Mouse (Mus musculus) neural tube, embryonic 11.5 days (tissue): ENCODE results near the gene S1pr5. TPM values are rescaled to one million over a fixed set of nuclear protein-coding genes. Genes with fewer than 3 reads are reported as not detected.

Experiments
- ATAC-seq: fragments of 200-750 bp; cut with Nextera tagmentation; 2 replicates; pipeline ENCODE4 v1.8.0; 2017; ENCODE audit warnings: moderate number of reproducible peaks, mild to moderate bottlenecking, moderate TSS enrichment, moderate library complexity; ENCODE audit not compliant: insufficient read depth, low FRiP score, low TSS enrichment
- DNase-seq: peaks from one replicate; pipeline ENCODE4 v3.0.0-alpha.2; 2015; ENCODE audit warnings: low spot score
- H3K27ac ChIP-seq: fragments of 300-500 bp; sonication (generic); 2 replicates; pipeline ENCODE4 v1.5.1; 2014; ENCODE audit warnings: low read depth, mild to moderate bottlenecking, low read length
- H3K27me3 ChIP-seq: fragments of 300-500 bp; sonication (generic); 2 replicates; pipeline ENCODE4 v1.6.1; 2014; ENCODE audit warnings: mild to moderate bottlenecking, low read length, mixed read lengths; ENCODE audit not compliant: control insufficient read depth, insufficient read depth
- H3K36me3 ChIP-seq: fragments of 300-500 bp; sonication (generic); 2 replicates; pipeline ENCODE4 v1.6.1; 2014; ENCODE audit warnings: mild to moderate bottlenecking, low read length, moderate library complexity, mixed read lengths; ENCODE audit not compliant: control insufficient read depth, insufficient read depth
- H3K4me1 ChIP-seq: fragments of 300-500 bp; sonication (generic); 2 replicates; pipeline ENCODE4 v1.6.1; 2014; ENCODE audit warnings: low read length, mixed read lengths; ENCODE audit not compliant: control insufficient read depth, insufficient read depth
- H3K4me2 ChIP-seq: fragments of 300-500 bp; sonication (generic); 2 replicates; pipeline ENCODE4 v1.6.1; 2014; ENCODE audit warnings: low read depth, mild to moderate bottlenecking, moderate library complexity
- H3K4me3 ChIP-seq: fragments of 300-500 bp; sonication (generic); 2 replicates; pipeline ENCODE4 v1.5.1; 2014; ENCODE audit warnings: low read depth, low read length
- H3K9ac ChIP-seq: fragments of 300-500 bp; sonication (generic); 2 replicates; pipeline ENCODE4 v1.6.1; 2014; ENCODE audit warnings: mild to moderate bottlenecking, low read length
- H3K9me3 ChIP-seq: fragments of 300-500 bp; sonication (generic); 2 replicates; pipeline ENCODE4 v1.6.1; 2016; ENCODE audit warnings: low read length; ENCODE audit not compliant: control insufficient read depth
- WGBS: fragments of 180-500 bp; shearing (Covaris S2); extraction: QIAGEN DNeasy Blood & Tissue Kit; methylation state at CpG from one replicate; pipeline ENCODE4 v1.1.7; 2014; 5-methylcytosine and 5-hydroxymethylcytosine counted together
- polyA plus RNA-seq: library from polyadenylated mRNA; unstranded; fragments of >200 nt; fragmentation: Nextera tagmentation; extraction: Ambion mirVana; gene quantifications from 2 replicates; pipeline ENCODE4 v1.2.1, GENCODE M21; 2014

The S1pr5 gene
- polyA plus RNA-seq, 1 experiment from 2014 or later: 0.73 TPM

DNA sequence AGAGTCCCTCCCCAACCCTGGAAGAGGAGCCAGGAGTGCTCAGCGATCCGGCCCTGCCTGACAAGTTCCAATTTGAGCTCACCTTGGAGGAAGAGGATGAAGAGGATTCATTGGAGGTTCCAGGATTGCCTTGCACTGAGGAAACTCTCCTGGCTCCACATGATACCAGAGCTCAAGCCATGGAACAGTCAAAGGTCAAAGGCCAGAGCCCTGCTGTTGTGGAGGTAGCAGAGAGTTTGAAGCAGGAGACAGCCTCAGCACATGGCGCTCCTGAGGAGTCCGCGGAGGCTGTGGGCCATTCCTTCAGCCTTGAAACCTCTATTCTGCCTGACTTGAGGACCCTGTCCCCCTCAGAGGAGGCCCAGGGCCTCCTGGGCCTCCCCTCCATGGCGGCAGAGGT is 37.4 kb downstream of the S1pr5 start:
- Histone ChIP-seq H3K4me3 (no peak overlapping the region), H3K4me2 (no peak overlapping the region), H3K4me1 (no peaks in the 10 kb centered on the region), H3K27me3 (no peaks in the 10 kb centered on the region), H3K9ac (no peak overlapping the region), H3K9me3 (no peaks in the 10 kb centered on the region), H3K36me3 (no peaks in the 10 kb centered on the region), H3K27ac (no peak overlapping the region)
- no peak for ATAC-seq
- no peak for DNase-seq
- WGBS: 70% methylated on average over 5 of the region's 6 CpGs

DNA sequence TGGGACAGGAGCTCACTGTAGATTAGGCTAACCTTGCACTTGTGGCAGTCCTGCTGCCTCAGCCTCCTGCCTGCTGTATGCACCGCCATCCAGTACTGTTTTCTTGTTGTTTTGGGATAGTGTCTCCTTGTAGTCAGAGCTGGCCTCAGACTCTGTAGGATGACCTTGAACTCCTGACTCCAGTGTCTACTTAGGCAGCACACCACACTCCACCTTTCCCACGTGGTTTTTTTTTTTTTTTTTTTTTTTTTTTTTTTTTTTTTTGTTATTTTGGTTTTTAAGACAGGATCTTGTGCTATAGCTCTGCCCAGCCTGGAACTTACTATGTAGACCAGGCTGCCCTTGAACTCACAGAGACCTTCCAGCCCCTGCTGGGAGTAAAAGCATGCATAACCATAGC is 39.6 kb downstream of the S1pr5 start:
- ATAC-seq: no peak
- no peak overlapping the region for H3K9ac ChIP-seq
- H3K27me3 ChIP-seq: no peaks in the 10 kb centered on the region
- no peaks in the 10 kb centered on the region for H3K9me3 ChIP-seq
- H3K36me3 ChIP-seq: no peaks in the 10 kb centered on the region
- WGBS: 57% methylated on average over 2 of the region's 2 CpGs
- no peak overlapping the region for H3K4me3 ChIP-seq
- no peak overlapping the region for H3K4me2 ChIP-seq
- peaks cover 4% of the 10 kb centered on the region; the same call in 1 of the 2 replicates for H3K4me1 ChIP-seq
- DNase-seq: no peak
- no peak overlapping the region for H3K27ac ChIP-seq

- no peaks in the 10 kb centered on the region for H3K27me3 ChIP-seq
- ATAC-seq (no peak), DNase-seq (no peak)
- H3K4me2 ChIP-seq: no peak overlapping the region
- WGBS: 93% methylated on average over 6 of the region's 6 CpGs
- peaks cover 4% of the 10 kb centered on the region; the same call in 1 of the 2 replicates for H3K4me1 ChIP-seq
- H3K4me3 ChIP-seq: no peak overlapping the region
- H3K9me3 ChIP-seq: no peaks in the 10 kb centered on the region
- no peak overlapping the region for H3K9ac ChIP-seq
- no peak overlapping the region for H3K27ac ChIP-seq
- H3K36me3 ChIP-seq: no peaks in the 10 kb centered on the region
These were observed 41.4 kb downstream of the S1pr5 start for GRCm38 (mm10) chr9:21206848-21207247.

DNA sequence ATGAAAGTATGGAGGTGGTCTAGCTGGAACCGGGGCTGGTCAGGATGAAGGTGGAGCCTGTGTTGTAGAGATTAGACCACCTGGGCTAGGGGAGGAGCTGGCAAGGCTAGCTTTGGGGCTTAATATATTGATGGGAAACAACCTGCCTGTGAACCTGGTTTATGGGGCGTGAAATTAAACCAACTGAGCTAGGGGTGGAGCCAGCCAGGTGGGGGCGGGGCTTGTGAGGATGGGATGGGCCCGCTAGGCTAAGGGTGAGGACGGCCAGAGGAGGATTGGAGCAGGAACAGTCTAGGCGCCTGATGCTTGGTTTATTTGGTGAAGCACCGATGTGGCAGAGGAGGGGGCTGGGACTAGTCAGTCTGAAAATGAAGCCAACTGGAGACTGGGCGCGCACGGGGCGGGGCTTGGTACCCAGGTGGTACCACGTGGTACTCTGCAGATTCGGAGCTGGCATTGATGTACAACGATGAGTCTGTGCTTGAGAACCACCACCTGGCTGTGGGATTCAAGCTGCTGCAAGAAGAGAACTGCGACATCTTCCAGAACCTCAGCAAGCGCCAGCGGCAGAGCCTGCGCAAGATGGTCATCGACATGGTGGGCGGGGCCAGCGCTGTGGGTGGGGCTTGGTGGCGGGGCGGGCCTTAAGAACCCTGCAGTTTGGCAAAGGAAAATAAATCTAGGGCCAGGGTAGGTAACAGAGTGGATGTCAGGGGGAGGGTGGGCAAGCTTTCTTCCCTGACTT is 43.5 kb downstream of the S1pr5 start:
- Histone ChIP-seq H3K4me3 (peak overlapping the region; percentile 24), H3K4me1 (peaks cover 4% of the 10 kb centered on the region; the same call in 1 of the 2 replicates), H3K9ac (peak overlapping the region; percentile 26; the same call in 1 of the 2 replicates), H3K4me2 (peak overlapping the region; percentile 63), H3K36me3 (no peaks in the 10 kb centered on the region), H3K9me3 (no peaks in the 10 kb centered on the region), H3K27ac (no peak overlapping the region), H3K27me3 (no peaks in the 10 kb centered on the region)
- DNase-seq (peak; percentile 64), ATAC-seq (peak; percentile 70)
- WGBS: under 1% methylated on average over 23 of the region's 23 CpGs

DNA sequence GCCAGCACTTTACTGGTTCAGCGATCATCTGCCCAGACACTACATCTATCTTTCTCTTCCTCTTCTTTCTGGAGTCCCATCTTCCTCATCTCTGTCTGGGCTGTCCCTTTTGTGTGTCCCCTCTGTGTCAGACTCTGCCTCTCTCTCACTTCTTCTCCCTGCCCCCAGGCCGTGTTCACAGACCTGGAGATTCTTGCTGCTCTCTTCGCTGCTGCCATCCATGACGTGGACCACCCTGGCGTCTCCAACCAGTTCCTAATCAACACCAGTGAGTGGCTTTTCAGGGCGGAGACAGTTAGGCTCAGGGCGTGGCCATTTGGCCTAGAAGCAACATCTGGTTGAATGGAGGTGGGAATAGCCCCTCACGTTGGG is 44.1 kb downstream of the S1pr5 start:
- DNase-seq (no peak), ATAC-seq (0 out of 2 replicates have a peak, but pooled peaks have one; percentile 20)
- 17% methylated on average over 8 of the region's 8 CpGs for WGBS
- Histone ChIP-seq H3K27me3 (no peaks in the 10 kb centered on the region), H3K4me2 (no peak overlapping the region), H3K9ac (no peak overlapping the region), H3K36me3 (no peaks in the 10 kb centered on the region), H3K27ac (no peak overlapping the region), H3K4me3 (peak overlapping the region; percentile 24), H3K9me3 (no peaks in the 10 kb centered on the region), H3K4me1 (peaks cover 4% of the 10 kb centered on the region; the same call in 1 of the 2 replicates)

DNA sequence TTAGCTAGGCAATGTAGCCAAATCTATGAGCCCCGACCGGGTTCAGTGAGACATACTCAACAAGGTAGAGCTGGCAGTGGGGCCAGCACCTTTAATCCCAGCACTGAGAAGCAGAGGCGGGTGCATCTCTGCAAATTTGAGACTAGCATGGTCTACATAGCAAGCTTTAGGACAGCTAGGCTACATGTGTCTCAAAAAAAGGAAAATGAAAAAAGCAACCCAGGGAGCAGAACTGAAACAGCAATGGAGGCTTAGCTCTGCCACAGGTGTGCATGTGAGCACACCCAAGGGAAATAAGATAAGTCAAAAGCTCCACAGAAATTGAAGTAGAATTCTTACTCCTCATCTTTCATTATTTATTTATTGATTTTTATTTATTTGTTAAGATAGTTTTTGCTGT is 49.3 kb downstream of the S1pr5 start:
- H3K4me1 ChIP-seq: peaks cover 15% of the 10 kb centered on the region
- no peak overlapping the region for H3K27ac ChIP-seq
- WGBS: 82% methylated on average over 3 of the region's 3 CpGs
- H3K36me3 ChIP-seq: no peaks in the 10 kb centered on the region
- no peak overlapping the region for H3K9ac ChIP-seq
- H3K27me3 ChIP-seq: no peaks in the 10 kb centered on the region
- no peak overlapping the region for H3K4me2 ChIP-seq
- DNase-seq: no peak
- no peak overlapping the region for H3K4me3 ChIP-seq
- no peaks in the 10 kb centered on the region for H3K9me3 ChIP-seq
- ATAC-seq: no peak

DNA sequence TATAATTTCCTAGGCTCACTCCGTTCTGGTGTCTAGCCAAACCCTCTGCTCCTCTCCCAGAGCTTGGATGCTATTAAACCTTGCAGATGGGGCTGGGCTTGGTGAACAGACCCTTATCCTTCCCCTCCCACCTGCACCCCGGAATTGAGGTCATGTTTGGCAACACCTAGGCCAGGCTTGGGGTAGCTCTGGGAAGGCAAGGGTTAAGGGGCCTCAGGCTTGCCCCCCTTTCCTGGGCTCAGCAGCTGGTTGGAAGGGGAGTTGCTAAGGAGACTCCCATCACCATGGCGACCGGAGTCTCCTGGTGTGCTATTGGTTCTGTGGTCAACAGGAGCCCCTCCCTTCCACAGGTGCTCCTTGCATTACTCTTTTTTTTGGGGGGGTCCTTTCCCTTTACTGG is 50.3 kb downstream of the S1pr5 start:
- ATAC-seq: peak; percentile 58; the same call in 1 of the 2 replicates
- Histone ChIP-seq H3K9me3 (no peaks in the 10 kb centered on the region), H3K27me3 (no peaks in the 10 kb centered on the region), H3K4me3 (peak overlapping the region; percentile 18; the same call in 1 of the 2 replicates), H3K27ac (no peak overlapping the region), H3K4me2 (peak overlapping the region; percentile 47), H3K4me1 (peaks cover 15% of the 10 kb centered on the region), H3K9ac (no peak overlapping the region), H3K36me3 (no peaks in the 10 kb centered on the region)
- WGBS: 22% methylated on average over 4 of the region's 4 CpGs
- peak; percentile 74 for DNase-seq

DNA sequence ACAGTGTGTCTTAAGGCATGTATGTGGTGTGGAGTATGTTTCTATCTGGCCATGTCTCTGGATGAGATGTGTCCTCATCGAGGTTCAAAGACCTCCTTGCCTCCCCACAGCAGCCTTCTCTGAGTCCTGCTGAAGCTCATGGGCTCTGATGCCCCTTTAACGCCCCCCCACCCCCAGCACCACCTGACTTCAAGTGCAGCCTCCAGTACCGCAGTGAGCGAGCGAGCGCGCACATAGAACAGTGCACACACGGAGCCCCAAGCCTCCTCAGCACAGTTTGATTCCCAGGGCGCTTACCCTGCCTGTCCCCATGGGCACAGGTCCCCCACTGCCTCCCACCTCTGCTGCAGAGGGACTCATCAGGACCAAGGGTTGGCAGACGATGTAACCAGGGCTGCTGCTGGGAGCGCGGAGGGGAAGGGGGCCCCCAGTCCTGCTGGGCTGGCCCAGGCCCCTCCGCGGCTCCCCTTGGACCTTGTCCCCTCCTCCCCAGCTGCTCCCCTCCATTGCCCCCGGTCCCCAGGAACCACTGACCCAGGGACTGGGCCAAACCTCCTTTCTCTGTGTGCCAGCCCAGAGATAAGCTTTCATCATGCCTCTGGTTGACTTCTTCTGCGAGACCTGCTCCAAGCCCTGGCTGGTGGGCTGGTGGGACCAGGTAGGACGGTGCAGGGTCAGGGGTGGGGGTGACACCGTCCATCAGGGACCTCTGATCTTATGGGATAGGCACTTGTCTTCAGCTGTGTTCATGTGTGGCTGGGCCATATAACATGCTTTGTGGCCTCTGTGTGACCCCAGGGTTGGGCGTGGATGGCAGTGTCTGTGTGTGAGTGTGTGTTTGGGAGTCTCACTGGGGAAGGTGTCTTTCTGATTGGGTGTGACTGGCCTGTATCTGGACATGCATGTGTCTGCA is 51.5 kb downstream of the S1pr5 start:
- ATAC-seq: no peak
- Histone ChIP-seq H3K27me3 (no peaks in the 10 kb centered on the region), H3K9me3 (no peaks in the 10 kb centered on the region), H3K36me3 (no peaks in the 10 kb centered on the region), H3K4me3 (peak overlapping the region; percentile 31), H3K9ac (peak overlapping the region; percentile 48), H3K4me1 (peaks cover 15% of the 10 kb centered on the region), H3K4me2 (peak overlapping the region; percentile 47), H3K27ac (0 out of 2 replicates have a peak overlapping the region, but pooled peaks have one; percentile 20)
- 32% methylated on average over 19 of the region's 19 CpGs for WGBS
- DNase-seq: peak; percentile 24
